Mouse (Mus musculus) liver, adult 2 months (tissue): Measurements from ENCODE around the gene Tbc1d30. TPM values are rescaled to one million over a fixed set of nuclear protein-coding genes. Genes with fewer than 3 reads are reported as not detected.
A peak's percentile ranks its signal among the peaks of the same experiment; 100 is the strongest.

Experiments
- DNase-seq: peaks from one replicate; pipeline ENCODE4 v3.0.0-alpha.2; 2011; ENCODE audit warnings: low read depth, low spot score; ENCODE audit errors: extremely low read depth
- H3K27ac ChIP-seq: fragments of 200-500 bp; replicated peaks from 2 replicates; pipeline ENCODE4 v1.5.1; 2012; ENCODE audit warnings: low read depth, mild to moderate bottlenecking, control low read depth, inconsistent platforms, low read length; ENCODE audit not compliant: insufficient read depth
- H3K27me3 ChIP-seq: fragments of 200-500 bp; 2 replicates; pipeline ENCODE4 v1.6.1; 2012; ENCODE audit warnings: mild to moderate bottlenecking, moderate library complexity, low read length, inconsistent platforms; ENCODE audit not compliant: control insufficient read depth, insufficient read depth
- H3K36me3 ChIP-seq: fragments of 200-500 bp; 2 replicates; pipeline ENCODE4 v1.6.1; 2012; ENCODE audit warnings: low read length, inconsistent platforms; ENCODE audit not compliant: control insufficient read depth, insufficient read depth
- H3K4me1 ChIP-seq: fragments of 200-500 bp; 2 replicates; pipeline ENCODE4 v1.6.1; 2011; ENCODE audit warnings: low read length; ENCODE audit not compliant: control insufficient read depth, insufficient read depth
- H3K4me3 ChIP-seq: fragments of 200-500 bp; 2 replicates; pipeline ENCODE4 v1.5.1; 2011; ENCODE audit warnings: low read depth, mild to moderate bottlenecking, control low read depth, low read length, moderate library complexity; ENCODE audit not compliant: insufficient read depth
- H3K79me2 ChIP-seq: fragments of 200-500 bp; 2 replicates; pipeline ENCODE4 v1.6.1; 2012; ENCODE audit warnings: inconsistent platforms, mild to moderate bottlenecking, low read length, moderate library complexity; ENCODE audit not compliant: control insufficient read depth, insufficient read depth
- H3K9ac ChIP-seq: fragments of 200-500 bp; 2 replicates; pipeline ENCODE4 v1.6.1; 2012; ENCODE audit warnings: low read depth, mild to moderate bottlenecking, control low read depth, inconsistent platforms, low read length
- CTCF ChIP-seq: fragments of 200-500 bp; IDR thresholded peaks from 2 replicates; pipeline ENCODE4 v1.5.1; 2011; ENCODE audit warnings: low read depth, low read length, control low read depth
- POLR2A ChIP-seq: fragments of 200-500 bp; IDR thresholded peaks from 2 replicates; pipeline ENCODE4 v1.6.1; 2011; ENCODE audit warnings: low read length, control low read depth; ENCODE audit not compliant: insufficient read depth; ENCODE audit errors: extremely low read depth
- WGBS: fragments of 180-500 bp; shearing (Covaris S2); methylation state at CpG from one replicate; pipeline ENCODE4 v1.1.7; 2018; 5-methylcytosine and 5-hydroxymethylcytosine counted together
- polyA plus RNA-seq: library from polyadenylated mRNA; depleted of rRNA; stranded (reverse); fragments of >200 nt; gene quantifications from 2 replicates; pipeline ENCODE4 v1.2.3, GENCODE M21; 2012
- total RNA-seq: library from RNA; depleted of rRNA; stranded (reverse); fragments of >200 nt; gene quantifications from 2 replicates; pipeline ENCODE4 v1.2.3, GENCODE M21; 2014

The Tbc1d30 gene
- total and polyA plus RNA-seq, 2 experiments: 2.6 to 8.4 TPM

DNA sequence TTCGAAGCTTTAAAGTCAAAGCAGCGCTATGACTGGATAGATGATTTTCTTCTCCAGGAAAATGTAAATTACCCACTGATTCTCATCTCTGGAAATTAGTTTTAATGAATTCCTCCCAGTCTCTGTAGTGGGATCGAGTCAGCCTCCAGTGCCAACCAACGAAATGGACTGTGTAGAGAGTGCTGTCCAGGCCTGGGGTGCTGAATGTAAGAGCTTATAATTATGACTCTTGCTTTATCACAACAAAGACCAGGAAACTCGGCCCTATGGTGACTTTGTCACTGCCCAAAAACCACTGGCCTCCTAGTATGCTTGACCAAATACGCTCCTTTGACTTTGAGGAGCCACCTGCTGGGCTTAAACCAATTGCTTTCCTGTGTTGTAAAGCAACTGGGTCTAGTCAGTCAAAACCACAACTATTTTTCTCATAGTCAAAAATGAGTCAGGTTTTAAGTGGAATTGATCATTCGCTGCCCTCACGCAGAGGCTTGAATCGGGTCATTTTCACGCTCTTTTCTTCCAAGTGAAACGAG, 41.9 kb downstream of the Tbc1d30 start:
- Histone ChIP-seq H3K79me2 (no peaks in the 10 kb centered on the region), H3K4me3 (no peak overlapping the region), H3K27me3 (no peaks in the 10 kb centered on the region), H3K36me3 (peaks cover 2% of the 10 kb centered on the region; the same call in 1 of the 2 replicates), H3K9ac (no peak overlapping the region), H3K27ac (no peak overlapping the region), H3K4me1 (0 out of 2 replicates have a peak, but pooled peaks cover 4% of the 10 kb centered on the region)
- WGBS: 65% methylated on average over 11 of the region's 11 CpGs
- no peak for TF ChIP-seq POLR2A
- TF ChIP-seq CTCF: no peak
- DNase-seq: no peak

- 74% methylated on average over 5 of the region's 5 CpGs for WGBS
- peak; percentile 10; the same call in 1 of the 2 replicates for TF ChIP-seq CTCF
- TF ChIP-seq POLR2A: no peak
These were observed 45.6 kb downstream of the Tbc1d30 start for GRCm38 (mm10) chr10:121305441-121305840.

DNA sequence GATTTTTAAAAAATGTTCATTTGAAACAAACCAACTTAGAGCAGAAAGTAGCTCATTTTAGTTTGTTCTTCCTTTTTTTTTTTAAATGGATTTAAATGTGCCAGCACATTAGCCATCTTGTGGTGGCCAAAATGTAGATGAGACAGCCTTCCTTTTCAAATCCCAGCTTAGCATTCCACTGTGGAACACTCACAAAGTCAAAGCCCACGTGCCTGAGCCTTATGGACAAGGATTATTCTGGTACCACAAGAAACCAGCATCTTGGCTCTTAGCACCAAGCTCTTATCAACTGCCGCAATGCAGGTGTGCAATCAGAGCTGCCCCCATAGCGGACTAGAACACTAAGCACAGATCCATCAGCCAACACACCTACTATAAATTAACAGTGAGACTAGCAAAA, 47.5 kb downstream of the Tbc1d30 start:
- no peak for TF ChIP-seq POLR2A
- no peak for TF ChIP-seq CTCF
- no peaks in the 10 kb centered on the region for H3K27me3 ChIP-seq
- no peak overlapping the region for H3K27ac ChIP-seq
- H3K4me1 ChIP-seq: no peaks in the 10 kb centered on the region
- no peak overlapping the region for H3K9ac ChIP-seq
- H3K79me2 ChIP-seq: no peaks in the 10 kb centered on the region
- WGBS: 90% methylated on average over 3 of the region's 3 CpGs
- H3K4me3 ChIP-seq: no peak overlapping the region
- no peak for DNase-seq
- peaks cover 3% of the 10 kb centered on the region; the same call in 1 of the 2 replicates for H3K36me3 ChIP-seq

More at GRCm38 (mm10) chr10:121305441-121305840, 45.6 kb downstream of the Tbc1d30 start:
- DNase-seq: no peak
- Histone ChIP-seq H3K36me3 (peaks cover 3% of the 10 kb centered on the region; the same call in 1 of the 2 replicates), H3K4me1 (0 out of 2 replicates have a peak, but pooled peaks cover 4% of the 10 kb centered on the region), H3K9ac (no peak overlapping the region), H3K27ac (no peak overlapping the region), H3K4me3 (no peak overlapping the region), H3K79me2 (no peaks in the 10 kb centered on the region), H3K27me3 (no peaks in the 10 kb centered on the region)

GRCm38 (mm10) chr10:121301868-121302267, 49.2 kb downstream of the Tbc1d30 start:
- Histone ChIP-seq H3K79me2 (no peaks in the 10 kb centered on the region), H3K4me3 (no peak overlapping the region), H3K27ac (no peak overlapping the region), H3K9ac (no peak overlapping the region), H3K27me3 (no peaks in the 10 kb centered on the region), H3K36me3 (peaks cover 3% of the 10 kb centered on the region; the same call in 1 of the 2 replicates), H3K4me1 (0 out of 2 replicates have a peak, but pooled peaks cover 2% of the 10 kb centered on the region)
- TF ChIP-seq POLR2A (no peak), CTCF (no peak)
- DNase-seq: no peak
- WGBS: 92% methylated on average over 14 of the region's 14 CpGs

GRCm38 (mm10) chr10:121300659-121301058, 50.4 kb downstream of the Tbc1d30 start:
- H3K79me2 ChIP-seq: no peaks in the 10 kb centered on the region
- H3K27ac ChIP-seq: no peak overlapping the region
- no peak for DNase-seq
- WGBS: 87% methylated on average over 7 of the region's 7 CpGs
- peaks cover 3% of the 10 kb centered on the region; the same call in 1 of the 2 replicates for H3K36me3 ChIP-seq
- no peaks in the 10 kb centered on the region for H3K27me3 ChIP-seq
- H3K4me3 ChIP-seq: no peak overlapping the region
- TF ChIP-seq POLR2A (no peak), CTCF (no peak)
- H3K4me1 ChIP-seq: peaks cover 6% of the 10 kb centered on the region
- no peak overlapping the region for H3K9ac ChIP-seq

DNA sequence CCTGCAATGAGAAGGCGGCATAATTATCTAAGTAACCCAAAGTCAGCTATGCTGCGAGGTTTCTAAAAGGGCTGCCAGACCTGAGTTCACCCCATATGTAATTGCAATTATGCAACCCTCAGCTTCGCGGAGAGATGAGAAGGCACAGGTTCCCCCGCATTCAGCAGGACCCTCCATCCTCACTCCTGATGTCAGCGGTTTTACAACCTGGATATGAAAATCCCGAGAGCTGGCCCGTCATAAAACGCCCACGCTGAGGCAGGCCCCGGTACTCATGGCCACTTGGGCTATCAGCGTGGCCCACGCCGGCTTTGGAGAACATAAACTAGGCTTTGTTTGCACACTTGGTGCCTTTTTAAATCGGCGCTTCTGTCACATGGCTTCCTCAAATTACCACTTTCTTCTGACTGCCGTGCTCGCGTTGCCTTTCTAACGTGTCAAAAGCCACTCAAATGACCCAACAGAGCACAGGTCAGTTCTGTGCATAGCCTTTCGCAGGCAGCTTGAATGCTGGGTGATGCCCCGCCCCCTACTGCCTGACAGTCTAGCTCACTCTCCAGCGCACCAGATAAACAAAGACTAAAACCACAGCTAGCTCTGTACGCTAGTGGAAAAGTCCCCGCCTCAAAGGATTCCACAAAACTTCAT, 53.9 kb downstream of the Tbc1d30 start:
- Histone ChIP-seq H3K9ac (peak overlapping the region; percentile 45), H3K4me3 (peak overlapping the region; percentile 44)

More for the DNA sequence above, 53.9 kb downstream of the Tbc1d30 start:
- peak; percentile 88 for DNase-seq
- Histone ChIP-seq H3K27ac (peak overlapping the region; percentile 68), H3K4me1 (peaks cover 7% of the 10 kb centered on the region), H3K27me3 (no peaks in the 10 kb centered on the region), H3K79me2 (no peaks in the 10 kb centered on the region), H3K36me3 (peaks cover 4% of the 10 kb centered on the region; the same call in 1 of the 2 replicates)
- TF ChIP-seq POLR2A (no peak), CTCF (0 out of 2 replicates have a peak, but pooled peaks have one; percentile 17)
- 12% methylated on average over 25 of the region's 25 CpGs for WGBS
